Mouse (Mus musculus) adrenal gland, adult 2 months (tissue): ENCODE data around the gene Dnah11. TPM values are rescaled to one million over a fixed set of nuclear protein-coding genes. Genes with fewer than 3 reads are reported as not detected.
A peak's percentile ranks its signal among the peaks of the same experiment; 100 is the strongest.

ENCODE experiments used
- DNase-seq: peaks from one replicate; pipeline ENCODE4 v3.0.0; 2021
- long read RNA-seq: library from polyadenylated mRNA; stranded (forward); transcript quantifications from one replicate; pipeline ENCODE4 v2.0.0, GENCODE M21; 2021
- polyA plus RNA-seq: library from polyadenylated mRNA; depleted of rRNA; stranded (reverse); fragments of >200 nt; gene quantifications from 2 replicates; pipeline ENCODE4 v1.2.3, GENCODE M21; 2012; rRNA removed
- total RNA-seq, 2 experiments: library from RNA; stranded (reverse); gene quantifications; 2 replicates each; pipeline ENCODE4 v1.2.3; 2021

The Dnah11 gene
- under 1 TPM; 0.03 to 0.14 TPM for total RNA-seq
- polyA plus RNA-seq, result not detected in 2 replicates
- long read RNA-seq, result 0 reads

GRCm38 (mm10) chr12:118198386-118199093, at the start of gene Dnah11:
TSS of gene Dnah11 (minus strand) at chr12:118199043.
- DNase-seq, result peak; percentile 86

- DNase-seq, result no peak
Observed at GRCm38 (mm10) chr12:118221182-118221581, 22.3 kb upstream of the Dnah11 start.

GRCm38 (mm10) chr12:118220062-118220461, 21.2 kb upstream of the Dnah11 start:
- DNase-seq, result no peak

- DNase-seq, result no peak
Observed at GRCm38 (mm10) chr12:118212163-118212562, 13.3 kb upstream of the Dnah11 start.

- no peak for DNase-seq
Observed at GRCm38 (mm10) chr12:118196583-118196982, 2.3 kb downstream of the Dnah11 start.

GRCm38 (mm10) chr12:118189535-118189934, 9.3 kb downstream of the Dnah11 start:
- no peak for DNase-seq

- DNase-seq, result no peak
Observed at GRCm38 (mm10) chr12:118187663-118188062, 11.2 kb downstream of the Dnah11 start.

- no peak for DNase-seq
Observed at GRCm38 (mm10) chr12:118186881-118187489, 11.9 kb downstream of the Dnah11 start.

GRCm38 (mm10) chr12:118186120-118186880, 12.5 kb downstream of the Dnah11 start:
- no peak for DNase-seq

GRCm38 (mm10) chr12:118184731-118185130, 14.1 kb downstream of the Dnah11 start:
- DNase-seq, result no peak

- DNase-seq, result no peak
Observed at GRCm38 (mm10) chr12:118177756-118178155, 21.1 kb downstream of the Dnah11 start.

- no peak for DNase-seq
Observed at GRCm38 (mm10) chr12:118164785-118165184, 34.1 kb downstream of the Dnah11 start.

GRCm38 (mm10) chr12:118156986-118157385, 41.9 kb downstream of the Dnah11 start:
- DNase-seq, result no peak

GRCm38 (mm10) chr12:118147521-118148033, 51.3 kb downstream of the Dnah11 start:
- DNase-seq, result no peak

GRCm38 (mm10) chr12:118128116-118128515, 70.7 kb downstream of the Dnah11 start:
- DNase-seq, result no peak

- no peak for DNase-seq
Observed at GRCm38 (mm10) chr12:118119668-118120067, 79.2 kb downstream of the Dnah11 start.

- DNase-seq, result no peak
Observed at GRCm38 (mm10) chr12:118112599-118112998, 86.2 kb downstream of the Dnah11 start.

- DNase-seq, result no peak
Observed at GRCm38 (mm10) chr12:118111896-118112295, 86.9 kb downstream of the Dnah11 start.

GRCm38 (mm10) chr12:118107719-118108118, 91.1 kb downstream of the Dnah11 start:
- no peak for DNase-seq

- DNase-seq, result no peak
Observed at GRCm38 (mm10) chr12:118104520-118104919, 94.3 kb downstream of the Dnah11 start.

GRCm38 (mm10) chr12:118099694-118100093, 99.1 kb downstream of the Dnah11 start:
- DNase-seq, result no peak

- no peak for DNase-seq
Observed at GRCm38 (mm10) chr12:118098257-118098656, 100.6 kb downstream of the Dnah11 start.

GRCm38 (mm10) chr12:118094946-118095345, 103.9 kb downstream of the Dnah11 start:
- DNase-seq, result no peak
